Mouse (Mus musculus): ENCODE measurements around the gene Tll2.

DNA sequence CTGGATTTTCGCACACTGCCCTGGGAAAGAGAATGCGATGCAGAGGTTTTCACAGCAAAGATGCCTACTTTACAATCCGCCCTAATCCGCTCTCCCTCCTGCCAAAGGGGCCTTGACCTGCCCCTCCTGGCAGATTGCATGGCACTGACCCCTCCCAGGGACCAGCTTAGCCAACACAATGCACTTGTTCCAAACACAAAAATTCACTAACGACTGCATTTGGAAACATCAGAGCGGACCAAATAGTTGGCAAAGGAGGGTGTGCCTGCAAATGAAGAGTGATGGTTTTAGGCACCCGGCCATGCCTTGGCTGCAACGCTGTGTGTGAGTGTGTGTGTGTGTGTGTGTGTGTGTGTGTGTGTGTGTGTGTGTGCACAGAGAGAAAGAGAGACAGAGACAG is 97.1 kb downstream of the Tll2 start:
- TF ChIP-seq CTCF (IDR thresholded peaks at IDR 0.05; ENCODE audit: extremely low read depth, insufficient read depth, low read length) (no peak), POLR2A (IDR thresholded peaks at IDR 0.05; ENCODE audit: extremely low read depth, insufficient read depth, low read length) (no peak)
